Mouse (Mus musculus): ENCODE data around the gene Cebpa. TPM values are rescaled to one million over a fixed set of nuclear protein-coding genes. Genes with fewer than 3 reads are reported as not detected.

Cebpa gene
- total RNA-seq, 2 experiments from 2014 or later: 14.2 to 20.7 TPM

DNA sequence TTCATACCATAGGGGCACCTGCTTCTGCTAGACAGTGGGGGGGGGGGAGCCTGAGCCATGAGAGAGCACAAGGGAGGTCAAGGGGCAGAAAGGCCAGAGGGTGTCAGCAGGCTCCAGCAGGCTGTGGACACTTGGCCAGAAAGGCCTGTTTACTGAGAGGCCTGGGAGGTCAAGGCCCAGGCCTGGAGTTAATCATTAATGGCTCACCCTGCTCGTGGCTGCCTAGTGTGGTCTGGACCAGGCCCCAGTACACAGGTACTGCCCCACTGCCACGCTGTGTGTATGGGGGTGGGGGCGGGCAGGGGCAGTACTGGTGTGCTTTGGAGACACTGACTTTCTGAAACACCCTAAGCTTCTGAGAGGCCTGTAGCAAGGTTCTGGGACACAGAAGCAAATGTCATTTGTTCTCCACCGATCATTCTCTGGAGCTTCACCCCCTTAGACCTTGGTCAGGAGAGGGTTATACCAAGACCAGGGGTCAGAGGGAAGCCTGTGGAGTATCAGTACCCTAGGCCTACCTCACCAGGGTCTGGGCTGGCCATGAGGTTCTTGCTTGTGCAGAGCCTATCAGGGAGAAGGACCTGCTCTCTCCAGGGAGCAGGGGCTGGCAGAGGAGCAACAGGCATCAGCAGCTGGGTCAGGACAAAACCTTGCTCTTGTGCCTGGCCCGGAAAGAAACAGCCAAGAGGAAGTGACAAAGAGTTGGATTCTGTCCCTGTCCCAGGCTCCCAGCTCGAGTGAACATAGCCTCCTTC is 24.9 kb downstream of the Cebpa start:
- no peak for DNase-seq (ENCODE audit: extremely low spot score in 1 of 2, low spot score in 1 of 2)

DNA sequence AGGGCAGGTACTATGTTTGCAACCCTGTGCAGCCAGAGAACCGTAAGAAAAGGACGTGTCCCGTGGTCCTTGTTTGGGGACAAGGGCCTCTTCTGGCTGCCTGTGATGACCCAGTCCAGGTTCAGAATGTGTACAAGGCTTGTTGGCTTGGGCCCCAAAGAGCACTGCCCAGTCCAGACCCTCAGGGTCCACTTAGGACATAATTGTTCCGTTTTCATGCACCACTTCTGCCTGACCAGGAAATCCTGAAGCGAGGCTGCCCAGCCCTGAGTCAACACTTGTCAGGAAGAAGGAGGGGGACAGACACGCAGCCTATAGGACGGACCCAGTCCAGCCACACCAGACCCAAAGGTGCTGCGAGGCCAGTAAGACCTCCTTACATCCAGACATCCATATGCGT is 26.0 kb downstream of the Cebpa start:
- DNase-seq (ENCODE audit: extremely low spot score in 1 of 2, low spot score in 1 of 2): no peak

DNA sequence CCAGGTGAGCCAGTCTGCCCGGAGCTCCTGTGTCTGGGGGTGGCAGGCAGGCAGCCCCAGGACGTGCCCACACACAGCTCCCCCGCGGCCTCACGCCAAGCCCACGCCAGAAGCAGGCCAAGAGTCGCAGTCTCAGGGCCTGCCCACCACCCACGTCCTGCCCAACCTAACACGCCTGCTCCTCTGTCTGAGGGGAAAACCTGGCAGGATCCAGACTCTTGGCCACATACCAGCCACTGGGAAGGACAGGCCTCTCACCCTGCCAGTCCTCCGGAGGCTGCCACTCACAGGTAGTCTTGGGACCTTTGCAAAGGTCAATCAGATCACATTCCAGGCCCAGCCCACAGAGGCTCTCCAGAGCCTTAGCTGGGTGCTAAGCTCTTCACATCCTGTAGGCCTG is 27.2 kb downstream of the Cebpa start:
- no peak for DNase-seq (ENCODE audit: extremely low spot score in 1 of 2, low spot score in 1 of 2)

- no peak for DNase-seq (ENCODE audit: extremely low spot score in 1 of 2, low spot score in 1 of 2)
Observed at GRCm38 (mm10) chr7:35149616-35150433, 30.7 kb downstream of the Cebpa start.

- no peak for DNase-seq (ENCODE audit: extremely low spot score in 1 of 2, low spot score in 1 of 2)
Observed at GRCm38 (mm10) chr7:35150860-35151259, 31.8 kb downstream of the Cebpa start.

DNA sequence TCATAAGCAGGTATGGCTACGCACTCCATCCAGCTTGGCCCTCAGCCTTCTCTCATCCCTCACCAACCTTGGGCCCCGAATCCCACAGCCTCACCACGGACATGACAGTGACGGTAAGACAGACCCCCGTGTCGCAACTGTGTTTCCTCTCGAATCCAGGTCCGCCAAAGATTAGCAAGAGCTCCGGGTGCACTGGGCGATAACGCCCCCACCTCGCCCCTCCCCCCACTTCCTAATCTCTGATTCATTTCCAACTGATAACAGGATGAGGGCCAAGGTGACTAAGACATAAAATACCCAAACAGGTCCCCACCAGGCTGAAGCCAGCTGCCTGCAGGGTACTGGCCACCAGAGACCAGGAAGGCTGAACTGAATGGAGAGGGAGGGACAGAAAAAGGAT is 35.4 kb downstream of the Cebpa start:
- no peak for DNase-seq (ENCODE audit: extremely low spot score in 1 of 2, low spot score in 1 of 2)

GRCm38 (mm10) chr7:35156561-35157477 is 37.7 kb downstream of the Cebpa start:
- no peak for DNase-seq (ENCODE audit: extremely low spot score in 1 of 2, low spot score in 1 of 2)

- DNase-seq (ENCODE audit: extremely low spot score in 1 of 2, low spot score in 1 of 2): no peak
Observed at GRCm38 (mm10) chr7:35157512-35157911, 38.4 kb downstream of the Cebpa start.

DNA sequence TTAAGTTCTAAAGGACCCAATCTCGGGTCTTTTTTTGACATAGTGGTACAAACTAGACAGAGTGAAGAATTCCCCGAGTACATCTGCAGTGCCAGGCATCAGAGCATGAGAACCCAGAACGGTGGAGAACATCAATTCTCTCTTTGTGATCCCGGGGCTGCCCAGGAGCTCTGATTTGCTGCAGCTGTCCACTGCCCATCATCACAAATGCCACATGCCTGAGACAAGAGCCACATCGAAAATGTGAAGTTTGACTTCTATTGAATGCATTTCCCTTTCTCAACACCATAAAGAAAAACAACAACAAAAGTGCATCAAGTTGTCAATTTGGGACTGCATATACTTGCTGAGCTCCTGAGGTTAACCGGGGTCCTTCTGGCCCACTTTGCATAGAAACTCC is 43.4 kb downstream of the Cebpa start:
- DNase-seq (ENCODE audit: extremely low spot score in 1 of 2, low spot score in 1 of 2): no peak

DNA sequence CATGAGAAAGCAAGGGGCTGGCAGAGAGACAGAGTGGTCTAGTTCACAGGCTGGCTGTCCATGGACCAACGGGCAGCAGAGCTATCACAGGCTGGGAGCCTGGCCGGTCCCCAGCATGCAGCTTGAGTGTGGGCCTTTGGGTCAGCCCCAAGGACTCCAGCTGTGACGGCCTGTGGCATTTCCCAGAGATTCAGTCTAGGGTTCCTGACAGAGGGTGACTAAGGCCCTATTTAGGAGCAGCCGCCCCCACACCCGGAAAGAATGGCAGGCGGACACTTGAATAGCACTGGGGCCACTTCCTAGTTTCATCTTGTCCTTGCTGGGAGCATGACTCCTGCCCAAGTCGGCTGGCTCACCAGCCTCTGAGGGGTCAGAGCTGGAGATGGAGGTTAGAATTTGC is 44.5 kb downstream of the Cebpa start:
- no peak for DNase-seq (ENCODE audit: extremely low spot score in 1 of 2, low spot score in 1 of 2)

DNA sequence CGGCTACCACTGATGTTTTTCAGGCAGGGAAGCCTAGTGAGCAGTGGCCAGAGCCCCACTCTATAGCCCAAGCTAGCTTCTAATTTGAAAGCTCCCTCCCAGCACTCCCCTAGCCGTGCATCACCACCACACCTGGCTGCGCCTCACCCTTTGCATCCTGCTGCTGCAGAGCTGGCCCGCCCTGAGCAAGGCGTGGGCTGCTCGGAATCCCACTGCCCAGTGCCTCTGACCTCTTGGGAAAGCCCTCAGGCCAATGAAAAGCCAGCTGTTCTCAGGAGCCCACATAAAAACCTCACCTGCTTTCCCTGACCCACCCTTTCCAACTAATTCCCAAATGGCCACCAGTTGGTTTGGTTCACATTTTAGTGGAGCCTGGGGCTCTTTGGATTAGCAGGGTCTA is 45.0 kb downstream of the Cebpa start:
- no peak for DNase-seq (ENCODE audit: extremely low spot score in 1 of 2, low spot score in 1 of 2)

DNA sequence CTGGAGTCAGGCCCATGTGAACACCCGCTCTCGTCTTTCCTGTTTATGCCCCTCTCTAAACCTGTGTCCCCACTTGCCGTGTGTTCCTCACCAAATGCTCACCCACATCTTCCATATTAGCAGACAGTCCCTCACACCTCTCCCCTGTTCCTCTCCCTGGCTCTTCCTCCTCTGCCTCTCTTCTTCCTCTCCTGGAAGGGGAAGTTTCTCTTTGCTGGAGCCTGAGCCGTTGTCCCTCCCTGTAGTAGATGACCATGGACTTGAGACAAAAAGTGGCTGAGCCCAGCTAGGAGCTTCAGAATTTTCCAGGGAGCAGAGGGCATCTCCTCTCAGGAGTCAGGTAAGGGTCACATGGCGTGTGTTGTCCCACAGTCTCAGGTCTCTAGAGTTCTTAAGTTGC is 47.9 kb downstream of the Cebpa start:
- DNase-seq (ENCODE audit: extremely low spot score in 1 of 2, low spot score in 1 of 2): no peak

DNA sequence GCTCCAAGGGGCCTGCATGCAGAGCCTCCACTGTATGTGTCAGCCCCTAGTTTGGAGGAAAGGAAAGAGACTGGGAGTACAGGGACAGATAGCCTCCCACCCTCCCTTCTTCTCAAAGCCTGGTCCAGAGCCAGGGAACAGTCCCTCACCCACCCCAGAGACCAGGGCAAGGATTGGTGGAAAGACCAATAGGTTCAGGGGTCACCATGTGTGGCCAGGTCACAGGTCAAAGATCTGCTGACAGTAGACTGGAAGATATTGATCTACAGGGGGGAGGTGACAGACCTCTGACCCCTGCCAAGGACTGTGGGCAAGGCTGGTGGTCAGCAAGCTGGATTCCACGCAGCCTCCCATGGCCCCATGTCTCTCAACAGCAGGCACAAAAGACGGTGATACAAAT is 48.8 kb downstream of the Cebpa start:
- DNase-seq (ENCODE audit: extremely low spot score in 1 of 2, low spot score in 1 of 2): no peak

DNA sequence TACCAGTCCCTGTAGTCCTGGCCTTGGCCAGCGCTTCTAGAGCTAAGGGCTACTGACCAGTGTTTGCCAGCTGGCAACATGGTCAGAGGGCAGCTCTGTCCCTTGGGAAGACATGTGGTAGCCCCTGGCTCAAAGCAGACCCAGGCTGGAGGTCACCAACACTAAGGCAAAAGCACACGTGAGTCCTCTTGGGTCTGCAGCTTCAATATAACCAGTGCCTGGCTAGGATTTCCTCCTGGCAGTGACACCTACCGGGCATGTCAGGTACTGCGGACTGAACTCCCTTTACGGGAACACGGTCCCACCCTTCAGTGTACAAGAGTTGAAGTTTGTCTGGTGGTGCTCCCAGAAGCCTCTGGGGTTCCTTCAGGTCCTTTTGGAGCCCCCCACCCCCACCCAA is 50.2 kb downstream of the Cebpa start:
- peak; percentile 82 to 98 for DNase-seq (ENCODE audit: extremely low spot score in 1 of 2, low spot score in 1 of 2)

Small RNA genes within 50 kb of the gene (microRNA-seq; reads per million reads assigned to microRNA genes)
- gene Gm25033: 0 reads per million in 2 experiments

Other genes with a start within 250 kb of the Cebpa start
- 10 to 100 TPM; 28.1 to 30.4 TPM for gene Pepd, start 206.9 kb upstream of the Cebpa start, total RNA-seq (2021)
- 10 to 100 TPM; 26.1 to 27.7 TPM for gene Cebpg, start 62.7 kb upstream of the Cebpa start, total RNA-seq (2021)
- gene Slc7a10, start 67.1 kb downstream of the Cebpa start, total RNA-seq (2021): 10 to 100 TPM; 49.4 to 52.3 TPM
- 10 to 100 TPM; 69.7 to 76.6 TPM for gene Lrp3, start 96.2 kb downstream of the Cebpa start, total RNA-seq (2021)
- gene Gpatch1, start 199.1 kb downstream of the Cebpa start, total RNA-seq (2021): 10 to 100 TPM; 24.2 to 24.4 TPM
- gene Rhpn2, start 214.9 kb downstream of the Cebpa start, total RNA-seq (2021): 1 to 10 TPM; 3.1 to 4.2 TPM

Data from layer of hippocampus, postnatal 25 days (tissue).